Mouse (Mus musculus): ENCODE results near the gene Hcrtr2. TPM values are rescaled to one million over a fixed set of nuclear protein-coding genes. Genes with fewer than 3 reads are reported as not detected.

Hcrtr2 gene
- polyA plus RNA-seq, 2 experiments: 0.24 to 0.32 TPM

DNA sequence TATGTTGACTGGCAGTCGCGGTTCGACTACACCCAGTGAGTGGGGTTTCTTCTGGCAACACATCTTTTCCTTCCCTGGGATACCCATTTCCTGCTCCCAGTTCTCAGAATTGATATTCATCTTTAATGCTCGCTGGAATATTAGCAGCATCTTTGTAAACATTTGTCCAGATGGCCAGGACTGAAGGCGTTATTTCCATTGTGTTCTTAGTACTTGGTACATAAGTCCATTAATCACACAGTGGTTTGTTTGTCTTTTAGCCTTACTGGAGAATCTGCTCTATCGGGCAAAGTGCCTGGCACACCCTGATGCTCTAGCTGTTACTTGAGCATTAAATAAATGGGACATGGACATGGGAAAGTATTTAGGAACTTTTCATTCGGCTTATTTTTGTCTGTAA is 71.1 kb downstream of the Hcrtr2 start:
- Histone ChIP-seq H3K4me2 (replicated peaks; ENCODE audit: low read depth, low read length, severe bottlenecking) (no peak overlapping the region), H3K27me3 (ENCODE audit: control insufficient read depth, insufficient read depth, low read length) (no peaks in the 10 kb centered on the region), H3K9ac (ENCODE audit: low read depth, low read length, severe bottlenecking) (no peak overlapping the region), H3K36me3 (ENCODE audit: control insufficient read depth, insufficient read depth, low read length) (no peaks in the 10 kb centered on the region), H3K9me3 (ENCODE audit: control insufficient read depth, low read length) (no peaks in the 10 kb centered on the region), H3K27ac (replicated peaks; ENCODE audit: low read depth, low read length) (no peak overlapping the region), H3K4me3 (replicated peaks; ENCODE audit: low read length) (no peak overlapping the region), H3K4me1 (ENCODE audit: control insufficient read depth, insufficient read depth, low read length) (no peaks in the 10 kb centered on the region)
- TF ChIP-seq POLR2A (IDR thresholded peaks at IDR 0.05; ENCODE audit: borderline replicate concordance, extremely low read depth, insufficient read depth, insufficient read length): no peak
- DNase-seq (ENCODE audit: low spot score): no peak
- 87% methylated on average over 7 of the region's 7 CpGs for WGBS
- no peak for ATAC-seq (ENCODE audit: low FRiP score, low read depth)

DNA sequence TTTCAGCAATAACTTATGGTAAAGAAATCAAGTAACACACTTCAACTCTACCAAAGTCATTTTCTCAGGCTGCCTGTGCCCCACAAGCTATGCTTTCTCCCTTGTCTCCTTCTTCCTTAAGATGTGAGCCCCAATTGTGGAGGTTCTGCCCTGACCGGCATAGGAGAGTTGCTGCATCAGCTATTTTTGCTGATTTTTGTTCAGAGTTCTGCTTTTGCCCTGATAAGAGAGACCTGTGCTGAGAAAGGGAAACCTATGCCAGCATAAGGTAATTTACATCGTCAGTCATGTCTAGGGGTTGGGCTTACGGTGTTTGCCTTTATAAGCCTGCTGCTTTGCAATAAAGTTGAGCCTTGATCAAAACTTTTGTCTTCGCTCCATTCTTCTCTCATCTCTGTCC is 71.5 kb downstream of the Hcrtr2 start:
- WGBS: 84% methylated on average over 4 of the region's 4 CpGs
- Histone ChIP-seq H3K27me3 (ENCODE audit: control insufficient read depth, insufficient read depth, low read length) (no peaks in the 10 kb centered on the region), H3K9me3 (ENCODE audit: control insufficient read depth, low read length) (no peaks in the 10 kb centered on the region), H3K4me3 (replicated peaks; ENCODE audit: low read length) (no peak overlapping the region), H3K4me2 (replicated peaks; ENCODE audit: low read depth, low read length, severe bottlenecking) (no peak overlapping the region), H3K9ac (ENCODE audit: low read depth, low read length, severe bottlenecking) (no peak overlapping the region), H3K27ac (replicated peaks; ENCODE audit: low read depth, low read length) (no peak overlapping the region), H3K4me1 (ENCODE audit: control insufficient read depth, insufficient read depth, low read length) (no peaks in the 10 kb centered on the region), H3K36me3 (ENCODE audit: control insufficient read depth, insufficient read depth, low read length) (no peaks in the 10 kb centered on the region)
- no peak for TF ChIP-seq POLR2A (IDR thresholded peaks at IDR 0.05; ENCODE audit: borderline replicate concordance, extremely low read depth, insufficient read depth, insufficient read length)
- ATAC-seq (ENCODE audit: low FRiP score, low read depth): no peak
- DNase-seq (ENCODE audit: low spot score): no peak

DNA sequence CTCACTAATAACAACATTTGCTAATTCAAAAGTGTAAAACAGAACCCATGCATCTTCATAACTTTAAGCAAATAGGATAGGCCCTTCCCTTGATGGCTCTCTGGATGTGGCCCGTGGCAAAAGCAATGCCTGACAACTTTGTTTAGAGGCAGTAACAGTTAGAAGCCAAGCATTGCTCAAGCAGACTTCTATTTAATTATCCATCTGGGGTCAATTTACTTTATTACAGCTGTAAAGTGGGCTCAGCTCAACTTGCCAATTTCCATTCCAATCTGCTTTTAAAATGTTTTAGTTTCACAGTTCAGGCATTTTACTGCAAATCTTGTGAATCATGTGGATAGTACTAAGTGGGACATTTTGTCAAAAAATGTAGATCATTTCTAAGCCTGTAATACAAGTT is 81.3 kb downstream of the Hcrtr2 start:
- TF ChIP-seq POLR2A (IDR thresholded peaks at IDR 0.05; ENCODE audit: borderline replicate concordance, extremely low read depth, insufficient read depth, insufficient read length): no peak
- DNase-seq (ENCODE audit: low spot score) (peak; percentile 68), ATAC-seq (ENCODE audit: low FRiP score, low read depth) (peak; percentile 53; the same call in 1 of the 2 replicates)
- peaks cover 10% of the 10 kb centered on the region for H3K4me1 ChIP-seq (ENCODE audit: control insufficient read depth, insufficient read depth, low read length)
- H3K27ac ChIP-seq (replicated peaks; ENCODE audit: low read depth, low read length): no peak overlapping the region
- H3K36me3 ChIP-seq (ENCODE audit: control insufficient read depth, insufficient read depth, low read length): no peaks in the 10 kb centered on the region
- 3% methylated on average over 1 of the region's 1 CpGs for WGBS
- no peak overlapping the region for H3K4me2 ChIP-seq (replicated peaks; ENCODE audit: low read depth, low read length, severe bottlenecking)
- no peak overlapping the region for H3K9ac ChIP-seq (ENCODE audit: low read depth, low read length, severe bottlenecking)
- no peaks in the 10 kb centered on the region for H3K27me3 ChIP-seq (ENCODE audit: control insufficient read depth, insufficient read depth, low read length)
- H3K9me3 ChIP-seq (ENCODE audit: control insufficient read depth, low read length): no peaks in the 10 kb centered on the region
- no peak overlapping the region for H3K4me3 ChIP-seq (replicated peaks; ENCODE audit: low read length)

DNA sequence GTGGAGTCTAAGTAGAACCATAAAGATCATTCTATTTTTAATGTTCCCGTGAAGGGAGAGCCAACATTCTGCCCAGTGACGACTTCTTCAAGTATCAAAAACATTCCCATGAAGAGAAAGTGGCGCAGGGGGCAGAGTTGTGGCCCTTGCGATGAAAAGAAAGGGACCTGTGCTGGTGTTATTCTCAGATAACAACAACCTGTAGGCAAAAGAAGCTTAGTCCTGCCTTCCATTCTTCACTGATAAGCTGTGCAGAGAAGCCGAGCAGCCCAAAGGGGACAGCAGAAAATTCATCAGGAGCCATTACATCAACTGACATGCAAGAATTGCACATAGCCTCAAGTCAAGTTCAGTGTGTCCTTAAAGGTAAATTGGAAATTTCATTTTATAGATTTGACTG is 85.7 kb downstream of the Hcrtr2 start:
- H3K27me3 ChIP-seq (ENCODE audit: control insufficient read depth, insufficient read depth, low read length): no peaks in the 10 kb centered on the region
- 81% methylated on average over 5 of the region's 5 CpGs for WGBS
- DNase-seq (ENCODE audit: low spot score): no peak
- no peak overlapping the region for H3K27ac ChIP-seq (replicated peaks; ENCODE audit: low read depth, low read length)
- H3K4me1 ChIP-seq (ENCODE audit: control insufficient read depth, insufficient read depth, low read length): peaks cover 13% of the 10 kb centered on the region
- TF ChIP-seq POLR2A (IDR thresholded peaks at IDR 0.05; ENCODE audit: borderline replicate concordance, extremely low read depth, insufficient read depth, insufficient read length): no peak
- no peak overlapping the region for H3K9ac ChIP-seq (ENCODE audit: low read depth, low read length, severe bottlenecking)
- ATAC-seq (ENCODE audit: low FRiP score, low read depth): no peak
- no peak overlapping the region for H3K4me2 ChIP-seq (replicated peaks; ENCODE audit: low read depth, low read length, severe bottlenecking)
- H3K4me3 ChIP-seq (replicated peaks; ENCODE audit: low read length): no peak overlapping the region
- H3K9me3 ChIP-seq (ENCODE audit: control insufficient read depth, low read length): no peaks in the 10 kb centered on the region
- H3K36me3 ChIP-seq (ENCODE audit: control insufficient read depth, insufficient read depth, low read length): no peaks in the 10 kb centered on the region

DNA sequence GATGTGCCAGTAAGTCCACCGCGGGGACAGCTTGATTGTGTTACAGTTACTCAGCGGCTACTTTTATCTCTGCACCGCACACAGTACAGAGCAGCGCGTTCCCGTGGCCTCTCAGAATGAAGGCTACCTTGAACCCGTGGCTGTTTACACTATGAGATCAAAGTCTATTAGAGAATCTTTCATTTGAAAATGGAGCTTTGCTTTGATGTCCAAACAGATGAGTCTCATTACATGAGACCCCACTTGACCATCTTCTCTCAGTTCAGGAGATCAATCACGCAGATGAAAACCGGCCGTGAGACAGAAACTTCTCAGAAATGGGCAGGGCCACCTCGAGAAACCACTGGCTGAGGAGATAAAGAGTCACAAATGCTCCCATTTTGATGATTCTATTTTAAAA is 86.4 kb downstream of the Hcrtr2 start:
- WGBS: 19% methylated on average over 12 of the region's 12 CpGs
- Histone ChIP-seq H3K36me3 (ENCODE audit: control insufficient read depth, insufficient read depth, low read length) (no peaks in the 10 kb centered on the region), H3K4me1 (ENCODE audit: control insufficient read depth, insufficient read depth, low read length) (peaks cover 6% of the 10 kb centered on the region), H3K9me3 (ENCODE audit: control insufficient read depth, low read length) (no peaks in the 10 kb centered on the region), H3K9ac (ENCODE audit: low read depth, low read length, severe bottlenecking) (no peak overlapping the region), H3K27me3 (ENCODE audit: control insufficient read depth, insufficient read depth, low read length) (no peaks in the 10 kb centered on the region), H3K4me2 (replicated peaks; ENCODE audit: low read depth, low read length, severe bottlenecking) (peak overlapping the region; percentile 81), H3K27ac (replicated peaks; ENCODE audit: low read depth, low read length) (no peak overlapping the region), H3K4me3 (replicated peaks; ENCODE audit: low read length) (peak overlapping the region; percentile 18; the same call in 1 of the 2 replicates)
- DNase-seq (ENCODE audit: low spot score): no peak
- TF ChIP-seq POLR2A (IDR thresholded peaks at IDR 0.05; ENCODE audit: borderline replicate concordance, extremely low read depth, insufficient read depth, insufficient read length): no peak
- ATAC-seq (ENCODE audit: low FRiP score, low read depth): no peak

DNA sequence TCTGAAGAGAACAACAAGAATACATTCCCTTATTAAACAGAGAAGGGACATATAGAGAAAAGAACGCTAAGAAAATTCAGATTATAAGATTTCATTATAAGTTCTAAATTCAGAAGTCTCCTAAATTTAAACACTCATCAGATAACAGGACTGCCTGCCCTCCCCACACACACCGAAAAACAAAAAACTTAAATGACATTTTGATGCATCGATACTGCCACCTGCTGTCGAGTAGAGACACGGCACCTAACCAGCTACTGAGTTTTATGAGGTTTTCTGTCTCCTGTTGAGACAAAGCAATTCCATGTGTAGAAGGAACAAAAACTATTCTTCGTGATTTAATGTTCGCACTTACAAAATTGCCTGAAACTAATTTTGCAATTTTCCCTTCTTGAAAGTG is 87.0 kb downstream of the Hcrtr2 start:
- H3K27ac ChIP-seq (replicated peaks; ENCODE audit: low read depth, low read length): 0 out of 2 replicates have a peak overlapping the region, but pooled peaks have one; percentile 58
- no peak for TF ChIP-seq POLR2A (IDR thresholded peaks at IDR 0.05; ENCODE audit: borderline replicate concordance, extremely low read depth, insufficient read depth, insufficient read length)
- ATAC-seq (ENCODE audit: low FRiP score, low read depth) (peak; percentile 81), DNase-seq (ENCODE audit: low spot score) (peak; percentile 89)
- H3K27me3 ChIP-seq (ENCODE audit: control insufficient read depth, insufficient read depth, low read length): no peaks in the 10 kb centered on the region
- H3K4me1 ChIP-seq (ENCODE audit: control insufficient read depth, insufficient read depth, low read length): peaks cover 3% of the 10 kb centered on the region
- 2% methylated on average over 7 of the region's 7 CpGs for WGBS
- H3K9ac ChIP-seq (ENCODE audit: low read depth, low read length, severe bottlenecking): peak overlapping the region; percentile 55
- H3K9me3 ChIP-seq (ENCODE audit: control insufficient read depth, low read length): no peaks in the 10 kb centered on the region
- H3K36me3 ChIP-seq (ENCODE audit: control insufficient read depth, insufficient read depth, low read length): no peaks in the 10 kb centered on the region
- peak overlapping the region; percentile 81 for H3K4me2 ChIP-seq (replicated peaks; ENCODE audit: low read depth, low read length, severe bottlenecking)
- H3K4me3 ChIP-seq (replicated peaks; ENCODE audit: low read length): peak overlapping the region; percentile 39
